Mouse (Mus musculus): Measurements from ENCODE around the gene Gli1. TPM values are rescaled to one million over a fixed set of nuclear protein-coding genes. Genes with fewer than 3 reads are reported as not detected.

Gli1 gene
- polyA plus RNA-seq, 1 experiment from 2014 or later = 8.2 TPM

DNA sequence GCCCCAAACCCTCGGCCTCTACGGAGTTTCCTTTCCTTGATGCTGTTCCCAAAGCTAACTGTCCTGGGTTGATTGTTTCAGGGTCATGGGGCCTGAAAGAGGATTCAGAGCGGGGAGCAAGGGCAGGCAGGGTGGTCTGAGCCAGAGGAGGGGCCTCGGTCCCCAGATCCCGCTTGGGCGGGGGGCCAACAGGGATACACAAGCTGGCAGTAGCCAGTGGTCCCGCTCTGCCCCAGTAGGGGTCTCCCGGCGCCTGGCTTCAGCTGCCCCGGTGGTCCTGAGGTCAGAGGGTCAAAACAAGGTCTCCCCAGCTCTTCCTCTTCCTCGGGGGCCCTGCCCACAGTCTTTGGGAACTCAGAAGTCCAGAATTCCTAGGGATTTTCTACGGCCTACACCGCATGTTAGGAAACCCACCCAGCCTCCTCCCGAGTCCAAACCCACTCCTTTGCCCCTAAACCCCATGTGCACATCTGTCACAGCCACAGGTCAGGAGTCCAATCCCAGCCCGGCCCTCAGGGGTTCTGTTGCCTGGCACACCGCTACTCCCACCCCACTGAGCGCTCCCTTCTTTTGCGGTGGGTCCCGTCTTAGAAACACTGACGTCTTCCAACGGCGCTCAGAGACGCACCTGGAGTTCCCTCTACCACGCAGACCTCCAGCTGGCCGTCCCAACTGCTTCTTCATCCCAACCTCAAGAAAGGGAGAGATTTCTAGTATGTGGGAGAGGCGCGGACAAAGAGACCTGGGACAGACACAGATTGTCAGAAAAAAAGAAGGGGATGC lies 1.0 kb downstream of the Gli1 start:
- H3K4me1 ChIP-seq = peaks cover 38% of the 10 kb centered on the region
- H3K27ac ChIP-seq = peak overlapping the region; percentile 93
- WGBS = under 1% methylated on average over 27 of the region's 27 CpGs
- peak overlapping the region; percentile 53 for H3K9ac ChIP-seq
- H3K9me3 ChIP-seq (replicated peaks) = no peaks in the 10 kb centered on the region
- peaks cover 17% of the 10 kb centered on the region for H3K27me3 ChIP-seq
- peaks cover 21% of the 10 kb centered on the region for H3K36me3 ChIP-seq
- ATAC-seq (replicated peaks; ENCODE audit: low FRiP score) = no peak; the same call in 1 of the 2 replicates
- H3K4me2 ChIP-seq = peak overlapping the region; percentile 97
- peak overlapping the region; percentile 61 for H3K4me3 ChIP-seq (replicated peaks)

DNA sequence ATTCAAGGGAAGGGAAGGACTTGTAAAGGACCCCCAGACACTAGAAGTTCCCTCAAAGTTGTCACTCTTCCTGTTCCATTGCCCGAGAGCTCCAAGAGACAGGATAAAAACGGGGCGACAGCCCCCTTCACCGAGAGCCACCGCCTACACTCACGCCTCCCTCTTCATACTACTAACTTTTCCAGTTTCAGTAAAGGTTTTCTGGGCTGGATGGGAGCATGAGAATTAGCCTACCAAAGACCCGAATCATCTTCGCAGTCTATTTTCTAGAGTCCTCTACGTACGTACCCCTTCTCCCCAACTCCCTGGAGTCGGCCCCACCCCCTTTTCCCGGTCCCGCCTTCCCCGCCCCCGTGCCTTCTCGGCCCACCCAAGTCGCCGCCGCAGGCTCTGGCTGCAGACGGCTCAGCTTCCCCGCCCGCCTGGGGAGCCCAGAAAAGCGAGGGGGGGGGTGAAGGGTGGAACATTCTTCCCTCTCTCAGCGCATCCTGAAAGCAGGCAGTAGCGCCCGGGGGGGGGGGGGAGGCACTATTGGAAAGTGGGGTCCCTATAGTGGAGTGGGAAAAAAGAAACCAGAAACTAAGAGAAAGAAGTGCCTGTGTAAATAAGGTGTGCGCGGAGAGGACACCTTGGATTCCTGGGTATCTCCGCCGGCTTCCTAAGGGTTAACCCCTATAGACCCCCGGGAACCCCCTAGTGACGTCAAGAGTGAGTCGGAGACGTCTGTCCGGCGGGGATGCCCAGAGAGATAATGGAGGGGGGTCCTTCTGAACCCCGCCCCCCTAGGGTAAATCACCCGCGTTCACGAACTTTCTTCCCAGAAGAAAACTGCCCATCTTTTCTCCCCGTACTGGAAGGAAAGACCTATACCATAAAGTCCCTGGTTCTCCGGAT lies 1.8 kb downstream of the Gli1 start:
- H3K4me3 ChIP-seq (replicated peaks) = peak overlapping the region; percentile 61
- under 1% methylated on average over 41 of the region's 42 CpGs for WGBS
- no peaks in the 10 kb centered on the region for H3K9me3 ChIP-seq (replicated peaks)
- ATAC-seq (replicated peaks; ENCODE audit: low FRiP score) = peak; percentile 55
- peaks cover 22% of the 10 kb centered on the region for H3K36me3 ChIP-seq
- H3K9ac ChIP-seq = peak overlapping the region; percentile 53
- peaks cover 17% of the 10 kb centered on the region for H3K27me3 ChIP-seq
- peak overlapping the region; percentile 97 for H3K4me2 ChIP-seq
- H3K4me1 ChIP-seq = peaks cover 38% of the 10 kb centered on the region
- H3K27ac ChIP-seq = peak overlapping the region; percentile 93

DNA sequence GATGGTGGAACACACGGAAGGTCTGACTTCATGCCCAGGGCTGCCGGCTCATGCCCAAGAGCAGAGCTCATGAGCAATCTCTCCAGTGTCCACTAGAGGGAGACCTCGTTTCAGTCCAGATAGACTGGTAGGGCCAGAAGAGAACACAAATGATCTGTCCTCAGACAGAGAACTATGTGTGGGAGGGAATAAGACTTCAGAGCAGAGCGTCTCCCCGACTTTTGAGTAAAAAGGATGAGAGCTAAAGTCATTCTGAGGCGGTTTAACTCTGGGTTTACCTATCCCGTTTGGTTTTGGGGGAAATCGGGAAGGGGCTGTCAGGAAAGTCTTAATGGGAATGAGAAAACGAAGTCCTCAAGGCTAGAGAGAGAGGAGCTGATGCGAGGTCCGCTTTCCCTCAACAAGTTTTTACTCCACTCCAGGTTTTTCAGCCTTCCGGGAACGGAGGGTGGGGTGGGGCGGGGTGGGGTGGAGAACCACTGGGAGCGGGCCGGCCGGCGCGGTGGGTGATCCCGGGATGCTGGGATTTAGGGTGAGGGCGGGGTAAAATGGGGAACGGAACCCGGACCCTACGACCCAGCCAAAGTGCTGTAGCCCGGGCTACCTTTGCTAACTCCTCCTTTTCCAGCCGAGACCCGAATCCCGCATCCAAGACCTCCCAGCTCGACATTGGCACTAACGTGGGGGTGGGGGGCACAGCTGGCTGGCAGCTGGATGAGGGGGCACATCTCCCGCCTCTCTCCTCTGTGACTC lies 2.7 kb downstream of the Gli1 start:
- Histone ChIP-seq H3K4me2 (peak overlapping the region; percentile 97), H3K36me3 (peaks cover 25% of the 10 kb centered on the region), H3K9me3 (replicated peaks) (no peaks in the 10 kb centered on the region), H3K9ac (peak overlapping the region; percentile 53), H3K4me1 (peaks cover 38% of the 10 kb centered on the region), H3K27ac (peak overlapping the region; percentile 93), H3K4me3 (replicated peaks) (peak overlapping the region; percentile 61), H3K27me3 (peaks cover 17% of the 10 kb centered on the region)
- under 1% methylated on average over 27 of the region's 31 CpGs for WGBS
- peak; percentile 68 for ATAC-seq (replicated peaks; ENCODE audit: low FRiP score)

DNA sequence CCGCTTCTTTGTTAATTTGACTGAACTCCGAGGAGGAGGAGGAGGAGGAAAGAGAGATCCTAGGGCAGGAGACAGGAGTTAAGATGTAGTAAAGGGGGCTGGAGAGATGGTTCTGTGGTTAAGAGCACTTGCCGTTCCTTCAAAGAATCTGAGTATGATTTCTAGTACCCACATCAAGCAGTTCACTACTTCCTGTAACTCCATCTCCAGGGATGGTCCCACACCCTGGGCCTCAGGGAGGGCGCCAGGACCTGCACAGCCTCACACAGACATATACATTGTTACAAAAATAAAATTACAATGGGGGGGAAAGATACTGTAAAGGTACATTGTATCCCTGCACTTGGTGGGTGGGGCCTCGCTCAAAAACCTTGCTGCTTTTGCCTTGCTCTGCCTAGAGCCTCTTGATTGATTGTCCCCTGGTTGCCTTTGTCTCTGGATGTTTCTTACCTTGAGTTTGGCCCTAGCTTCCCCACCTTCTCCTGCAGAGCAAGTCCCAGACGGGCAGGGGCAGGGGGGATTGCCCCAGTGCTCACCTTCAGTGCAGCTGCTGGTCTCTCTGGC lies 4.2 kb downstream of the Gli1 start:
- Histone ChIP-seq H3K27ac (no peak overlapping the region), H3K4me2 (no peak overlapping the region), H3K27me3 (peaks cover 17% of the 10 kb centered on the region), H3K9ac (no peak overlapping the region), H3K9me3 (replicated peaks) (no peaks in the 10 kb centered on the region), H3K4me1 (peaks cover 37% of the 10 kb centered on the region), H3K4me3 (replicated peaks) (no peak overlapping the region), H3K36me3 (peaks cover 37% of the 10 kb centered on the region)
- 86% methylated on average over 6 of the region's 6 CpGs for WGBS
- ATAC-seq (replicated peaks; ENCODE audit: low FRiP score) = no peak

DNA sequence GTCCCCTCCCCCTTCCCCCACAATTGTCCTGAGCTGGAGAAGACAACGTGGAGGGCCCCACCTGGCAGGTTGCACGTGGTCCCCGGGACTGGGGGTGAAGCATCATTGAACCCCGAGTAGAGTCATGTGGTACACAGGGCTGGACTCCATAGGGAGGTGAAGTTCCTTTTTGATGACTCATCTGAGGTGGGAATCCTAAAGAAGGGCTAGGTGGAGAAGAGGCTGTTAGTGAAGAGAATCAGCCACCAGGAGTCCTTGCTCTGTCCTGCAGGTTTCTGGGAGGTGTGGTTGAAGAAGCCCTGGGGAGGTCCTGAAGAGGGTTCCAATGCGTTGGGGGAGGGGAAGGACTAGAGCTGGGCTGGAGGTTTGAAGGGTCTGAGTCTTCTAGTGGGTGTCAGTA lies 4.8 kb downstream of the Gli1 start:
- no peaks in the 10 kb centered on the region for H3K9me3 ChIP-seq (replicated peaks)
- peaks cover 15% of the 10 kb centered on the region for H3K27me3 ChIP-seq
- no peak overlapping the region for H3K4me3 ChIP-seq (replicated peaks)
- no peak for ATAC-seq (replicated peaks; ENCODE audit: low FRiP score)
- no peak overlapping the region for H3K4me2 ChIP-seq
- H3K9ac ChIP-seq = no peak overlapping the region
- 64% methylated on average over 5 of the region's 5 CpGs for WGBS
- peaks cover 40% of the 10 kb centered on the region for H3K36me3 ChIP-seq
- no peak overlapping the region for H3K27ac ChIP-seq
- H3K4me1 ChIP-seq = peaks cover 31% of the 10 kb centered on the region

DNA sequence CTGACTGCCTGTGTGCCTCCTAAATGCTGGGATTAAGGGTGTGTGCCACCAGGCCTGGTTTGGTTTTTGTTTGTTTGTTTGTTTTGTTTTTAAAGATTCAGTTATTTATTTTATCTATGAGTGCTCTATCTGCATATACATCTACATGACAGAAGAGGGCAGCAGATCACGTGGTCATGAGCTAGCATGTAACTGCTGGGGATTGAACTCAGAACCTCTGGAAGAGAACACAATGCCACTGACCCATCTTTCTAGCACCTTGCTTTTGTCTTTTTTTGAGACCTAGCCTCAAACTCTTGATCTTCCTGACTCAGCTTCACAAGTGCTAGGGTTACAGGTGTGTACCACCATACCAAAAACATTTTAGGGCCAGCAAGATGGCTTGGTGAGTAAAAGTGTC lies 6.5 kb downstream of the Gli1 start:
- Histone ChIP-seq H3K9me3 (replicated peaks) (no peaks in the 10 kb centered on the region), H3K4me2 (no peak overlapping the region), H3K27me3 (0 out of 2 replicates have a peak, but pooled peaks cover 5% of the 10 kb centered on the region), H3K36me3 (peaks cover 49% of the 10 kb centered on the region), H3K4me1 (peaks cover 14% of the 10 kb centered on the region), H3K4me3 (replicated peaks) (no peak overlapping the region), H3K27ac (no peak overlapping the region), H3K9ac (no peak overlapping the region)
- 78% methylated on average over 1 of the region's 1 CpGs for WGBS
- ATAC-seq (replicated peaks; ENCODE audit: low FRiP score) = no peak

DNA sequence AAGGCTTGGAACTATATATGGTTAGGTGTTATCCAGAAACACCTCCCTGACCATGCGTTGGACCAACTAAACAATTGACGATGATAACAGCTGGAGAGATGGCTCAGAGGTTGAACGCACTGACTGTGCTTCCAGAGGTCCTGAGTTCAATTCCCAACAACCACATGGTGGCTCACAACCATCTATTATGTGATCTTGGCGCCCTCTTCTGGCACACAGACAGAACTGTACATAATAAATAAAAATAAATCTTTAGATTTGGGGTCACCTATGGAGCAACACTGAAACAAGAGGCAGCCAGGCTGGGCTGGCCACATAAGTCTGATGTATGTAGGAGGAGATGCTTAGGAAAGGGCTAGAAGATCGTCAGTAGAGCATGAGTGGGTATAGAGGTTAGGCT lies 8.6 kb downstream of the Gli1 start:
- no peaks in the 10 kb centered on the region for H3K4me1 ChIP-seq
- peaks cover 18% of the 10 kb centered on the region for H3K27me3 ChIP-seq
- 74% methylated on average over 5 of the region's 5 CpGs for WGBS
- ATAC-seq (replicated peaks; ENCODE audit: low FRiP score) = no peak
- H3K36me3 ChIP-seq = peaks cover 49% of the 10 kb centered on the region
- H3K4me2 ChIP-seq = no peak overlapping the region
- H3K27ac ChIP-seq = no peak overlapping the region
- H3K9ac ChIP-seq = no peak overlapping the region
- H3K4me3 ChIP-seq (replicated peaks) = no peak overlapping the region
- H3K9me3 ChIP-seq (replicated peaks) = no peaks in the 10 kb centered on the region

DNA sequence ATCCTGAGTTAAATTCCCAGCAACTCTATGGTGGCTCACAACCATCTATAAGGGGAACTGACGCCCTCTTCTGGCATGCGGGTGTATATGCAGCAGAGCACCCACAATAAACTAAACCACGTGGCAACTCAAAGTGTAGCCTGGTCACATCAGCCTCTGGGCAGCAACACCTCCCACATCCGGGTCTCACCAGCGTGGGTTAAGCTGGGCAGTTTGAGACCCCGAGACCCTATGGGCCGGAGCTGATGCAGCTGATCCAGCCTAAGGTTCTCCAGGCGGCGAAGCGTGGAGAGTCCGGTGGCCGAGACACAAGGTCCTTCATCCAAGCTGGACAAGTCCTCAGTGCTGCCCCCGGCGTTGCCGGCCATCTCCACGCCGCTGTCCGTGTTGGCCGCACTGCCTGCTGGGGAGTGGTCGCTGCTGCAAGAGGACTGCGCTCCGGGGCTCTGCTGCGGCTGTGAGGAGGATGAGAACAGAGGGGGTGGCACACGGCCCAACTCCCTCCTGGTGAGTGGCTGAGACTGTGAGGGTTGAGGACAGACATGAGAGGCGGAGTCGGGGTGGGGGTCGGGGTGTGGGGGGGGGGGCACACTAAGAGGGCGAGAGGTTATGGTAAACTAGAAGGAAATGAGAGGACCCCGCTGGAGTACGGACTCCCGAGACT lies 9.4 kb downstream of the Gli1 start:
- H3K27ac ChIP-seq = no peak overlapping the region
- no peaks in the 10 kb centered on the region for H3K9me3 ChIP-seq (replicated peaks)
- H3K4me1 ChIP-seq = 0 out of 2 replicates have a peak, but pooled peaks cover 4% of the 10 kb centered on the region
- 33% methylated on average over 31 of the region's 31 CpGs for WGBS
- H3K36me3 ChIP-seq = peaks cover 44% of the 10 kb centered on the region
- H3K4me3 ChIP-seq (replicated peaks) = 0 out of 2 replicates have a peak overlapping the region, but pooled peaks have one; percentile 10
- peaks cover 24% of the 10 kb centered on the region for H3K27me3 ChIP-seq
- H3K4me2 ChIP-seq = peak overlapping the region; percentile 46
- no peak for ATAC-seq (replicated peaks; ENCODE audit: low FRiP score)
- H3K9ac ChIP-seq = no peak overlapping the region

DNA sequence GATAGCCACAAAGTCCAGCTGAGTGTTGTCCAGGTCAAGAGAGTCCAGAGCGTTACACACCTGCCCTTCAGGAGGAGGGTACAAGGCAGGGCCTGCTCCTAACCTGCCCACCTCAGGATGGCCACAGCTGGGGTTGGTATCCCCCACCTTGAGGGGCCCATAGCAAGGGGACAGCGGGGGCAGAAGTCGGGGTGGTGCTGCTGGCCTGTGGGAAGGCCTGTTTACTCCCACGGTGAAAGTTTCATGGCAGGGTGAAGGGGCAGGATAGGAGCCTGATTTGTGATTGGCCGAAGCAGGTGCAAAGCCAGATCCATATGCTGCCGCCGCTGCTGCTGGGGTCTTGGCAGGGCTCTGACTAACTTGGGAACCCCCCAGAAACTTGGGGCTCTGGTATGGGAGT lies 11.6 kb downstream of the Gli1 start:
- H3K9ac ChIP-seq = no peak overlapping the region
- no peak overlapping the region for H3K4me2 ChIP-seq
- WGBS = 70% methylated on average over 7 of the region's 7 CpGs
- no peak overlapping the region for H3K27ac ChIP-seq
- H3K27me3 ChIP-seq = peaks cover 44% of the 10 kb centered on the region
- peaks cover 28% of the 10 kb centered on the region for H3K36me3 ChIP-seq
- no peaks in the 10 kb centered on the region for H3K9me3 ChIP-seq (replicated peaks)
- peaks cover 22% of the 10 kb centered on the region for H3K4me1 ChIP-seq
- no peak overlapping the region for H3K4me3 ChIP-seq (replicated peaks)
- no peak for ATAC-seq (replicated peaks; ENCODE audit: low FRiP score)

DNA sequence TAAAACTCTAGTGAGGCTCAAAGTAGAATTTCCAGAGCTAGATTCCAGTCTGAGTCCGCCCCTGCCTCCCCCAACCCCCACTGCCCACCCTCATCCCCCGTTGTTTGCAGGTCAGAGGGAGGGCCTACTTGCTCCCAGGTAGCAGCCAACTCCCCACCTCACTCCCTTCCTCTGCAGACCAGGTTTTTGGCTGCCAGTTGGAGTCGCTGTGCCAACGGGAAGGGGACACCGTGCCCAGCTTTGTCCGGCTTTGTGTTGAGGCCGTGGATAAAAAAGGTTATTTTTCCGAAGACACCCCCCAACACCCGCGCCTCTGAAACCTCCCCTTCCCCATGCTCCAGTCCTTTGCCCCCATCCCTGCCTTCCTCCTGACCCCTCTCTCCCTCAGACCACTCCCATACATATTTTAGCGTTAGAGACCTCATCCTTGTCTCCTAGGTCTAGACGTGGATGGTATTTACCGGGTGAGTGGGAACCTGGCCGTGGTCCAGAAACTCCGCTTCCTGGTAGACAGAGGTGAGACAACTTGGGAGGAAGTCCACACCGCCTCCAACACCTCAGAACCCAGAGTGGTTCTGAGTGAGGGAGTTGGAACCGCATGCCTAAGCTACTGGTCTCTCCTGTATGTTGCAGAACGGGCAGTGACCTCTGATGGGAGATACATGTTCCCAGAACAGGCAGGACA lies 14.2 kb downstream of the Gli1 start:
- Histone ChIP-seq H3K27ac (no peak overlapping the region), H3K4me1 (peaks cover 33% of the 10 kb centered on the region), H3K9me3 (replicated peaks) (no peaks in the 10 kb centered on the region), H3K27me3 (peaks cover 60% of the 10 kb centered on the region), H3K36me3 (peaks cover 13% of the 10 kb centered on the region; the same call in 1 of the 2 replicates), H3K4me2 (no peak overlapping the region), H3K4me3 (replicated peaks) (0 out of 2 replicates have a peak overlapping the region, but pooled peaks have one; percentile 4), H3K9ac (no peak overlapping the region)
- 52% methylated on average over 18 of the region's 18 CpGs for WGBS
- ATAC-seq (replicated peaks; ENCODE audit: low FRiP score) = no peak
